Mouse (Mus musculus): ENCODE data around the gene Arsg. TPM values are rescaled to one million over a fixed set of nuclear protein-coding genes. Genes with fewer than 3 reads are reported as not detected.

Arsg gene
- polyA plus RNA-seq, 1 experiment from 2014 or later, result 6.0 TPM

DNA sequence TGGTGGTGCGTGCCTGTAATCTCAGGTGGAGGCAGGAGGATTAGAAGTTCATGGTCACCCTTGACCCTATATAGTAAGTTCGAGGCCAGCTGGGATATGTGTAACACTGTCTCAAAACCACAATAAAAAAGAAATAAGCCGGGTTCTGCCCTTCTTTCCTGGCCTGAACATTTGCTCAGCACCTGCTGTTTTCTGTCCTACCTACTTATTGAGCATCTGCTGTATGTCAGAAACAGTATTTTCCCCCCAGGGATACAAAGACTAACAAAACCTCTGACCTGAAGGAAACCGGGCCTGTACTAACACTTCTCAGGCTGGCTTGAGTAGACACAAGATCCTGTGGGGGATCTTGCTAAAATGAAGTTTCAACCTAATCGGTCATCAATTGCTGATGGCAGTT is 63.8 kb downstream of the Arsg start:
- ATAC-seq (replicated peaks), result no peak
- 89% methylated on average over 5 of the region's 5 CpGs for WGBS
- H3K4me2 ChIP-seq (replicated peaks), result no peak overlapping the region
- no peaks in the 10 kb centered on the region for H3K27me3 ChIP-seq
- H3K9me3 ChIP-seq, result no peaks in the 10 kb centered on the region
- no peak overlapping the region for H3K4me3 ChIP-seq
- H3K27ac ChIP-seq (replicated peaks), result no peak overlapping the region
- 0 out of 2 replicates have a peak, but pooled peaks cover 2% of the 10 kb centered on the region for H3K4me1 ChIP-seq
- no peak overlapping the region for H3K9ac ChIP-seq (replicated peaks)
- H3K36me3 ChIP-seq, result no peaks in the 10 kb centered on the region

DNA sequence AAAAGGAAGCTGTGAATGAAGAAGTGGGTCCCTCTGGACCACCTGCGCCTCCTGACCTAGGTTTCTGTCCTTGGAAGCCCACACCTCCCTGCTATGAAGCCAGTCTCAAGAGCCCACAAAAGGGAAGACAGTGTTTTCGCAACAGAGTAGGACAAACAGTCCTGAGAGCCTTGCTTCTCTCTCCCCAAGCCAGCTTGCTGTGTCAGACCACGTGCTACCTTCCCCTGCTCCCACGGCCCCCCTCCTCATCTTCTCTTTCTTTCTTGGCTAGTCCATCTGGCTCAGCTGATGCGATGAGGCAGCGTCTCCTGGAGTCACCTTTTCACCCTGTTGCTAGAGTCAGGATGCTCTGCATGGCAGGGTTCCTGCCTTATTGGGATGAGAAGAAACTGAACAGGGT is 66.1 kb downstream of the Arsg start:
- 47% methylated on average over 6 of the region's 6 CpGs for WGBS
- no peaks in the 10 kb centered on the region for H3K36me3 ChIP-seq
- no peaks in the 10 kb centered on the region for H3K9me3 ChIP-seq
- H3K9ac ChIP-seq (replicated peaks), result no peak overlapping the region
- no peaks in the 10 kb centered on the region for H3K27me3 ChIP-seq
- no peak overlapping the region for H3K4me2 ChIP-seq (replicated peaks)
- no peak overlapping the region for H3K27ac ChIP-seq (replicated peaks)
- no peak overlapping the region for H3K4me3 ChIP-seq
- H3K4me1 ChIP-seq, result peaks cover 8% of the 10 kb centered on the region
- ATAC-seq (replicated peaks), result no peak

DNA sequence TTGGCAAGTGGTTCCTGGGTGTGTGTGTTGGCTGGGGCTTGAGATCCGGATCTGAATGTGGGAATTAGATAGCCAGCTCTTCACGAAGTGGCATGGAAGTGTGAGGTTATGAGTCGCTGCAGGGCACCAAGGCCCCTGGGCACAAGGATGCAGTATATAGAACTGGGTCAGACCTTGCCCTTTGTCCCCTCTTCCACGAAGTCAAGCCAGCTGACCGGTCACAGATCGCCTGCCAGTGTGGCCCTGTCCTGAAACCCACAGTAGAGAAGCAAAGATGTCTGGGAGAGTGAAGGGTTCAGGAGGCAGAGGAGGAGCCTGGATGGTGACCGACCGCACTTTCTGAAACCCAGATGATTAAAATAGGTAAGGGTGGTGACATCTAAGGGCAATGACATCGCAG is 70.3 kb downstream of the Arsg start:
- WGBS, result 85% methylated on average over 9 of the region's 9 CpGs
- H3K4me1 ChIP-seq, result peaks cover 10% of the 10 kb centered on the region
- no peak overlapping the region for H3K4me2 ChIP-seq (replicated peaks)
- no peaks in the 10 kb centered on the region for H3K36me3 ChIP-seq
- no peaks in the 10 kb centered on the region for H3K27me3 ChIP-seq
- H3K9ac ChIP-seq (replicated peaks), result no peak overlapping the region
- H3K27ac ChIP-seq (replicated peaks), result no peak overlapping the region
- no peak for ATAC-seq (replicated peaks)
- no peaks in the 10 kb centered on the region for H3K9me3 ChIP-seq
- no peak overlapping the region for H3K4me3 ChIP-seq

DNA sequence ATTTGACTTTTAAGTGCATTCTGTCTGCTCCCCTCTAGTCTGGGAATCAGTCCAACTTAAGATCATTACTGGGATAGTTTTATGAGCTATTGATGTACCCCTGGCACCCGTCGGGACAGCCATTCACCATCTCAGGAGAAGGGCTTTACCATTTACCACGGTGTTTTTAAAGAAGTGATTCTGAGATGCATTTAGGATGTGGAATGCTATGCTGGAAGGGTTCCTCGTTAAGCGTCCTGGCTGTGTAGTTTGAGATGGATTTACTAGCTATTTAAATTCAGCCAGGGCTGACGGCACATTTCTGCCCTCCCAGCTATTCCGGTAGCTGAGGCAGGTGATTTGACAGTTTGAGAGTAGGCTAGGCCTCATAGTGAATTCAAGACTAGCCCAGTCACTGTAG is 71.3 kb downstream of the Arsg start:
- no peak overlapping the region for H3K4me3 ChIP-seq
- no peaks in the 10 kb centered on the region for H3K27me3 ChIP-seq
- no peak overlapping the region for H3K9ac ChIP-seq (replicated peaks)
- H3K36me3 ChIP-seq, result no peaks in the 10 kb centered on the region
- ATAC-seq (replicated peaks), result no peak
- 31% methylated on average over 7 of the region's 7 CpGs for WGBS
- H3K27ac ChIP-seq (replicated peaks), result no peak overlapping the region
- no peaks in the 10 kb centered on the region for H3K9me3 ChIP-seq
- no peak overlapping the region for H3K4me2 ChIP-seq (replicated peaks)
- peaks cover 8% of the 10 kb centered on the region for H3K4me1 ChIP-seq

DNA sequence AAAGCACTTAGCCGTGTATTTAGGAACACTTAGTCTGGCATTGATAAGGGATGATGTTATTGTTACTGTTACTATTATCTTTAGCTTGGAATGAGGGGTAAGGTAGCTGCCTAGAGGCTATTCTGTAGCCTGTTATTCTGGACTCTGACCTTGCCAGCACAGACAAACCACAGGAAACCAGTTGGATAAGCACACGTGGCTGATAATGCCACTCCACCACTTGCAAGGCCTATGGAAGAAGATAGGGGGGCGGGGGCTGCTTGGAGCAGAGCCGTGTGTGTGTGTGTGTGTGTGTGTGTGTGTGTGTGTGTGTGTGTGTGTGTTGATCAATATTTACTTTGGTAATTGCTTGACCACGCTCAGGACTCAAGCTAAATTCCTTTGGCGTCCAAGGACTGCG is 72.1 kb downstream of the Arsg start:
- no peak overlapping the region for H3K4me3 ChIP-seq
- H3K9ac ChIP-seq (replicated peaks), result no peak overlapping the region
- H3K4me2 ChIP-seq (replicated peaks), result no peak overlapping the region
- H3K27ac ChIP-seq (replicated peaks), result no peak overlapping the region
- no peaks in the 10 kb centered on the region for H3K27me3 ChIP-seq
- no peak for ATAC-seq (replicated peaks)
- no peaks in the 10 kb centered on the region for H3K9me3 ChIP-seq
- WGBS, result 87% methylated on average over 7 of the region's 7 CpGs
- H3K4me1 ChIP-seq, result peaks cover 8% of the 10 kb centered on the region
- no peaks in the 10 kb centered on the region for H3K36me3 ChIP-seq

DNA sequence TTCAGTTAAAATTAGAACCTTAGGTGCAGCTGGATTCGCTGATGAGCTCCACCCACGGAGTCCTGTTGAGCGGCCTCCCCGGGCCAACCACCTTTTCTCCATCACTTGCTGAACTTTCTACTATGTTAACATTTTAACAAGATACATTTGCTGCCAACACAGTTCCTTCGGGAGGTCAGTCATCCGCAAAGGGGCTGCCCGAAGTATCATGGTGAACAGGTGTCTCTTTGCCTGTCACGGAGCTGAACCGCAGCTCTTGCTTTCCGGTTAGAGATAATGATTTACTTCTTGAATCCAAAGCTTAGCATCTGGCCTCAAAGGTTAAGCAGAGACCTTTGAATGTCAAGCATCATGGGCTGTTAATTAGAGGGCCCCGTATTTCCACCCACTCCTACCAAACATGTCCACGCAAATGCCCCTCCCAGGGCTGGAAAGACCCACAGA is 72.5 kb downstream of the Arsg start:
- H3K9me3 ChIP-seq, result no peaks in the 10 kb centered on the region
- no peaks in the 10 kb centered on the region for H3K27me3 ChIP-seq
- H3K36me3 ChIP-seq, result no peaks in the 10 kb centered on the region
- H3K9ac ChIP-seq (replicated peaks), result no peak overlapping the region
- H3K4me1 ChIP-seq, result peaks cover 8% of the 10 kb centered on the region
- H3K4me3 ChIP-seq, result no peak overlapping the region
- H3K4me2 ChIP-seq (replicated peaks), result no peak overlapping the region
- 82% methylated on average over 12 of the region's 12 CpGs for WGBS
- no peak overlapping the region for H3K27ac ChIP-seq (replicated peaks)
- ATAC-seq (replicated peaks), result no peak

DNA sequence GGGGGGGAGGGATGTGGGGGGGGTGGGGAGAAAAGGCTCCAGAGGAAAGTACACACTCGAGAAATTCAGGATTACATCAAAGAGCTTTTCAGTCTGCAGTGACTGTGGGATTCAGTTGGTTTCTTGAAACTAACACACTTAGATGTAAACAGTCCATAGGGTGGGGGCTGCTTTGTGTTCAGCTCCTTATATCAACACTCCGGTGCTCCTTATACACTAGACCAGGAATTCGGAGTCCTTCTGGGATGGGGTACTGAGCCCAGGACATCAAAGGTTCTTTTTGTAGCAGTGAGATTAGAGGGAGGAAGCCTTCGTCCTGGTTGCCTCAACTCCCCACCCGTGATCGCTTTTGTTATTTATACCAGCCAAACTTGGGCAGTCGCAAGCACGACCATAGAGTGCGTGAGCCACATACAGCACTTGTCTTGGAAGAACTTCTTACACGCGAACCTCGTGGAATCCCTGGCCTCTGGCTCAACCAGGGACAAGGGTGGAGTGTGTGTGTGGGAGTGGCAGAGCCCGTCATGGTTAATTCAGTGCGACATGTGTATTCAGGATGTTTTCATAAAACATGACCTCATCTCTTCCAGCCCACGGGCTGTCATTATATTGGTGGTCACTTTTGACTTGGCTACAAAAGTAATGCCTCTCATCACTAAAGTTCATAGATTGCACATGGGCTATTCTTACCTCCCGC is 73.3 kb downstream of the Arsg start:
- H3K4me2 ChIP-seq (replicated peaks), result no peak overlapping the region
- H3K27ac ChIP-seq (replicated peaks), result no peak overlapping the region
- WGBS, result 78% methylated on average over 16 of the region's 16 CpGs
- no peaks in the 10 kb centered on the region for H3K9me3 ChIP-seq
- H3K27me3 ChIP-seq, result no peaks in the 10 kb centered on the region
- H3K4me3 ChIP-seq, result no peak overlapping the region
- H3K9ac ChIP-seq (replicated peaks), result no peak overlapping the region
- no peaks in the 10 kb centered on the region for H3K36me3 ChIP-seq
- peaks cover 8% of the 10 kb centered on the region for H3K4me1 ChIP-seq
- no peak for ATAC-seq (replicated peaks)

DNA sequence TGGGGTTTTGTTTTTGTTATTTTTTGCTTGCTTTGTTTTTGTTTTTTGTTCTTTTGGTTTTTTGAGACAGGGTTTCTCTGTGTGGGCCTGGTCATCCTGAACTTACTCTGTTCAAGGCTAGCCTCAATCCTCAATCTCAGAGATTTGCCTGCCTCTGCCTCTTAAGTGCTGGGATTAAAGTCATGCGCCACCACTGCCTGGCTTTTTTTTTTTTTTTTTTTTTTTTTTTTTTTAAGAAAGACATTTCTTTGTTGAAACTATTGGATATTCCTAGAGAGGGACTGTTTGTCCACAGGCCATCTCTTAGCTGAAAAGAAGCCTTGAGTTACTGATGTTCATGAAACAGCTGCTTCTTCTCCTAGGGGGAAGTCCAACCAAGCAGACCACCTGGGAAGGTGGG is 74.5 kb downstream of the Arsg start:
- WGBS, result 96% methylated on average over 1 of the region's 1 CpGs
- ATAC-seq (replicated peaks), result no peak

DNA sequence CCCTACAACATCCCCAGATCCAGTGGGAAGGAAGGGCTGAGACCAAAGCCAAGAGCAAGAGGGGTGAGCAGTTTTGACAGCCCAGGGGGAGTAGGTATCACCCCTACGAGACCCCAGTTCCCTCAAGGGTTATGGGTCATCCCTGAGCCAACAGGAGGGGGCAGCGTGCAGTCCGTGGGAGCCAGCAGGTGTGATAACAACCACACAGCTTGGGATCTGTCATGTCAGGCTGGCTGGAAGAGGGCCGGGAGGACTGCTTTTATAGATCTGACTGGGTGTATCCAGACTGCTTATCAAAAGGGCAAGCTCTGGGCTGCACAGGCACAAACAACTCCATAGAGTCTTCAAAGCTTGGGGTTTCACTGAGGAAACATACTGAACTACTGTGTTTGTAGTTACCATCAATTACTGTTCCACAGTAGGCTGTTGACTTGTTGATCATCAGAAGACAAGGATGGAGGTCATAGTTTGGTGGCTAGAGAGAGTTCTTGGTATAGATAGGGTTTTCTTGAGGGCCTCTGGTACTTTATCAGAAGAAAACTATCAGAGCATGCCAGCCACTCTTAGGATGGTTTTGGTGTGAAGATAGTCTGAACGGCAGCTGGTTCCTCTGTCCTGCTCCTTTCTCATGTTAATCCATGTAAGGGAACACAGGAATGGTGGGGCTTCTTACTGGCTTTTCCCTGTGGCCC is 76.6 kb downstream of the Arsg start:
- Histone ChIP-seq H3K36me3 (no peaks in the 10 kb centered on the region), H3K4me1 (no peaks in the 10 kb centered on the region), H3K4me3 (no peak overlapping the region), H3K4me2 (replicated peaks) (no peak overlapping the region), H3K27ac (replicated peaks) (no peak overlapping the region), H3K9me3 (no peaks in the 10 kb centered on the region), H3K27me3 (no peaks in the 10 kb centered on the region), H3K9ac (replicated peaks) (no peak overlapping the region)
- WGBS, result 89% methylated on average over 5 of the region's 5 CpGs
- ATAC-seq (replicated peaks), result no peak

More for the DNA sequence above, 74.5 kb downstream of the Arsg start:
- peaks cover 8% of the 10 kb centered on the region for H3K4me1 ChIP-seq
- no peaks in the 10 kb centered on the region for H3K27me3 ChIP-seq
- H3K36me3 ChIP-seq, result no peaks in the 10 kb centered on the region
- no peak overlapping the region for H3K27ac ChIP-seq (replicated peaks)
- H3K9me3 ChIP-seq, result no peaks in the 10 kb centered on the region
- H3K4me3 ChIP-seq, result no peak overlapping the region
- no peak overlapping the region for H3K9ac ChIP-seq (replicated peaks)
- no peak overlapping the region for H3K4me2 ChIP-seq (replicated peaks)

DNA sequence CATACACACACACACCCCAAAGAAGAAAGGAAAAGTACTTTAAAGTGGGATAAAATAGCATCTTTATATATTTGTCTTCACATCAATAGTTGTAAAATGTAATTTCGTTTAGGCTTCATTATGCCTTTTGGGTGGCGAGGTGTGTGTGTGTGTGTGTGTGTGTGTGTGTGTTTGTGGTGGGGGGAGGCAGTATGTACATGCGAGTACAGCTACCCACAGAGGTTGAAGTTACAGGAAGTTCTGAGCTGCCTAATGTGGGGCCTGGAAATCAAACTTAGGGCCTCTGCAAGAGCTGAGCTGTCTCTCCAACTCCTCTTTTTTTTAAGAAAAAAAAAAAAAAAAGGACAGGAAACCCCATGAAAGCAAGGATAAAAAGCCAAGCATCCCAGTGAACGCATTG is 80.7 kb downstream of the Arsg start:
- H3K36me3 ChIP-seq, result no peaks in the 10 kb centered on the region
- no peak overlapping the region for H3K9ac ChIP-seq (replicated peaks)
- H3K27ac ChIP-seq (replicated peaks), result no peak overlapping the region
- WGBS, result 74% methylated on average over 4 of the region's 4 CpGs
- ATAC-seq (replicated peaks), result no peak
- H3K4me1 ChIP-seq, result no peaks in the 10 kb centered on the region
- no peaks in the 10 kb centered on the region for H3K9me3 ChIP-seq
- no peak overlapping the region for H3K4me2 ChIP-seq (replicated peaks)
- no peak overlapping the region for H3K4me3 ChIP-seq
- H3K27me3 ChIP-seq, result no peaks in the 10 kb centered on the region

DNA sequence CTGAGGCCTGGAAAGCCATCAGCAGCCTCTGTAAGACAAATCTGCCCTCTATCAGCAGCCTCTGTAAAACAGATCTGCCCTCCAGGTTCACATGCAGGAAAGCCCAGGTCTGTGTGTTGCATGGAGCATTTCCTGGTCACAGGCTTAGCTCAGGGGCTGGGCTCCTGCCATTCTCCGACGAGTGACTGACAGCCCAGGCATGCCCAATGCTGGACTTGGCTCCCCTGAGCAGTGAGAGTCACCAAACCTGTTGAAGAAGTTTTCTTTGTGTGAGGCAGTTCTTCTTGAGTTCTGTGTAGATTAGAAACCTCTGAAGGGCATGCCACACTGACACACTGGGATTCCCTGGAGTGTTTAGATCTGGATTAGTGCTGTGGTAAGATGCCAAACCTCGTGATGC is 81.3 kb downstream of the Arsg start:
- H3K27me3 ChIP-seq, result no peaks in the 10 kb centered on the region
- H3K4me3 ChIP-seq, result no peak overlapping the region
- WGBS, result 52% methylated on average over 3 of the region's 3 CpGs
- H3K4me1 ChIP-seq, result no peaks in the 10 kb centered on the region
- no peak overlapping the region for H3K27ac ChIP-seq (replicated peaks)
- no peak overlapping the region for H3K4me2 ChIP-seq (replicated peaks)
- no peaks in the 10 kb centered on the region for H3K9me3 ChIP-seq
- ATAC-seq (replicated peaks), result no peak
- no peaks in the 10 kb centered on the region for H3K36me3 ChIP-seq
- no peak overlapping the region for H3K9ac ChIP-seq (replicated peaks)

DNA sequence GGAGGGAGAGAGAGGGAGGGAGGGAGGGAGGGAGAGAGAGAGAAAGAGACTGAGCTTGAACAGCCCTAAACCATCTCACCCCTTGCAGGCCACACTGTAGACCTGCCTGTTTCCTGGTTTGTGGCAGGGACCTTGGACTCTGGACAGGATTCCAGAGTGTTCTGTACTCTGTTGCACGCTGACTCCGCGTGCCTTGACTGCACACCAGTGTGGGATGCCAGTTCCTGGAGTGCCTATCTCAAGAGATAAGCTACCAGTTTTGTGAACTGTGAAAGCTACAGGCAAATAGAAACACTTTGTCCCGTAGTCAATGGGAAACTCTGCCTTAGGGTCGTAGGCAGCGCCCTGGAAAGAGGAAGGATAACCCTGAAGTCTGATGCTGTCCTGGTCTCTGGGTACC is 83.0 kb downstream of the Arsg start:
- 91% methylated on average over 6 of the region's 6 CpGs for WGBS

DNA sequence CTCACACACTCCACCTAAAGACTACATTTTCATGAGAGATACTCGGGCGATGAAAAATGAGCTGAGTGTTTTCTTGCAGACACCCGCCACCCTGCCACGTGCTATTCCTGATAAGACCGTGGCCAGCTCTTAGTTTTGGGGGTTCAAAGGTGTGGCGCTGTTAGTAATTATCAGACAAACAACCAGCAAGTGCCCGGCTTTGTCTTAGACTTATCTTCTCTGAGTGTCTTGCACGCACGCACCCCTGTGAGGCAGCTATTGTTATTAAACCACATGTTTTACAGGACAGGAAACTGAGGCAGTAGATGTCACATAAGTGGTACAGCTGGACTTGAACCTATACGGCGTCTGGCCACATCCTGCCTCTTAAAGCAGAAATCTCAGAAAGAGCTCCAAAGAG is 84.2 kb downstream of the Arsg start:
- ATAC-seq (replicated peaks), result no peak
- no peak overlapping the region for H3K4me2 ChIP-seq (replicated peaks)
- WGBS, result 88% methylated on average over 11 of the region's 11 CpGs
- H3K27me3 ChIP-seq, result no peaks in the 10 kb centered on the region
- no peak overlapping the region for H3K9ac ChIP-seq (replicated peaks)
- H3K36me3 ChIP-seq, result no peaks in the 10 kb centered on the region
- no peak overlapping the region for H3K27ac ChIP-seq (replicated peaks)
- no peak overlapping the region for H3K4me3 ChIP-seq
- no peaks in the 10 kb centered on the region for H3K4me1 ChIP-seq
- H3K9me3 ChIP-seq, result no peaks in the 10 kb centered on the region

More for the DNA sequence above, 83.0 kb downstream of the Arsg start:
- Histone ChIP-seq H3K36me3 (no peaks in the 10 kb centered on the region), H3K4me2 (replicated peaks) (no peak overlapping the region), H3K27ac (replicated peaks) (no peak overlapping the region), H3K4me3 (no peak overlapping the region), H3K9ac (replicated peaks) (no peak overlapping the region), H3K4me1 (no peaks in the 10 kb centered on the region), H3K9me3 (no peaks in the 10 kb centered on the region), H3K27me3 (no peaks in the 10 kb centered on the region)
- no peak for ATAC-seq (replicated peaks)
